In the genomic region with DNA sequence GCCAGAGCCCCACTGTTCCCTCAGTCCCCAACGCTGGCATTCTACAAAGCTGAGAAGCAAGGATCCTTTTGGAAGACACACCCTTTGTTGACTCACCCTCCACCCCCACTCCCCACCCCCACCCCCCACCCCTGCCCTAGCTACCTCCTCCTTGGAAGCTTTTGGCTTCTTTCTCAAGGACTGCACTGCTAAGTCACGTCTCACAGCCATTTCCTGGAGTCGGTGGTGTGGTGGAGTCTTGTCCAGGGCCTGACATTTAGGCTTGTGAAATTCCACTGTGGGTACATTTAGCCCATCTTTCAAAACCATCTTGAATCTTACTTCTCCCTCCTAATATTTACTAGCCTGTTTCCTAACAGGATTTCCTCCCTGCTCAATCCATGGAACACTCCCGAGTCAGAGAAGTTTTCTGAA, we compare ENCODE assay signal across 11 mouse cellular contexts. TPM values are rescaled to one million over a fixed set of nuclear protein-coding genes. Genes with fewer than 3 reads are reported as not detected.
DNase-seq lines count a peak whose midpoint lies in the region; ATAC-seq and TF ChIP-seq lines count a peak whose summit lies in the region.
"Had no signal": no experiment of that assay in that cellular context is flagged by ENCODE, and none has a peak within 500 bp of the region (broad histone marks: within the 10 kb centered on the region; RNA-seq: fewer than 3 reads in every experiment).

No protein-coding gene starts in this region.

- peaks cover 39% of the 10 kb centered on the region for H3K4me1 ChIP-seq in embryonic facial prominence, embryonic 10.5 days
- H3K4me1 ChIP-seq in kidney, postnatal 0 days (replicated peaks; ENCODE audit: insufficient read depth, low read length) = peaks cover 7% of the 10 kb centered on the region; the same call in 1 of the 2 replicates
- H3K4me1 ChIP-seq: hindbrain, embryonic 12.5 days; neural tube, embryonic 12.5 days had no signal

- no peak overlapping the region for H3K27ac ChIP-seq in embryonic facial prominence, embryonic 10.5 days (replicated peaks)
- peak overlapping the region; percentile 47 for H3K27ac ChIP-seq in kidney, postnatal 0 days
- H3K27ac ChIP-seq: hindbrain, embryonic 12.5 days; liver, embryonic 14.5 days; neural tube, embryonic 12.5 days had no signal

- H3K9me3 ChIP-seq in embryonic facial prominence, embryonic 10.5 days = no peaks in the 10 kb centered on the region
- no peaks in the 10 kb centered on the region for H3K9me3 ChIP-seq in kidney, postnatal 0 days (replicated peaks; ENCODE audit: low read length)
- H3K9me3 ChIP-seq: hindbrain, embryonic 12.5 days; neural tube, embryonic 12.5 days had no signal

- ATAC-seq in kidney, postnatal 0 days (replicated peaks; ENCODE audit: low FRiP score, low read depth) = no peak
- peak; percentile 73 for ATAC-seq in megakaryocyte progenitor cell, adult 5-6 weeks (replicated peaks; ENCODE audit: poor library complexity)

- H3K27me3 ChIP-seq in embryonic facial prominence, embryonic 10.5 days (replicated peaks; ENCODE audit: low read depth, poor library complexity, severe bottlenecking) = no peaks in the 10 kb centered on the region
- no peaks in the 10 kb centered on the region for H3K27me3 ChIP-seq in kidney, postnatal 0 days (ENCODE audit: insufficient read depth, low read length)
- H3K27me3 ChIP-seq: hindbrain, embryonic 12.5 days; neural tube, embryonic 12.5 days had no signal

- H3K4me3 ChIP-seq in embryonic facial prominence, embryonic 10.5 days = no peak overlapping the region
- no peak overlapping the region for H3K4me3 ChIP-seq in kidney, postnatal 0 days (replicated peaks; ENCODE audit: low read depth, low read length)
- H3K4me3 ChIP-seq: hindbrain, embryonic 12.5 days; neural tube, embryonic 12.5 days had no signal

- no peak overlapping the region for H3K9ac ChIP-seq in kidney, postnatal 0 days (ENCODE audit: low read depth, low read length)
- H3K9ac ChIP-seq: hindbrain, embryonic 12.5 days; liver, embryonic 14.5 days; neural tube, embryonic 12.5 days had no signal

- peak; percentile 49 for DNase-seq in kidney, adult 11 months
- DNase-seq in kidney, postnatal 4 days = no peak
- peak; percentile 8 for DNase-seq in embryonic facial prominence, embryonic 10.5 days (ENCODE audit: low spot score)
- DNase-seq in kidney, postnatal 0 days (ENCODE audit: low spot score) = peak; percentile 48
- no peak for DNase-seq in neural tube, embryonic 10.5 days (ENCODE audit: extremely low spot score, low spot score)
- no peak for DNase-seq in layer of hippocampus, postnatal 10 days (ENCODE audit: low spot score in 2 of 2)
- DNase-seq: thymus, postnatal 36 days had no signal

- no peaks in the 10 kb centered on the region for H3K36me3 ChIP-seq in embryonic facial prominence, embryonic 10.5 days (replicated peaks)
- no peaks in the 10 kb centered on the region for H3K36me3 ChIP-seq in kidney, postnatal 0 days (ENCODE audit: insufficient read depth, low read length)
- H3K36me3 ChIP-seq: hindbrain, embryonic 12.5 days; neural tube, embryonic 12.5 days had no signal

- no peak overlapping the region for H3K4me2 ChIP-seq in kidney, postnatal 0 days (ENCODE audit: low read length)
- H3K4me2 ChIP-seq: hindbrain, embryonic 12.5 days; neural tube, embryonic 12.5 days had no signal

- TF ChIP-seq CTCF in kidney, postnatal 0 days (IDR thresholded peaks at IDR 0.05; ENCODE audit: low read depth) = no peak

- WGBS in embryonic facial prominence, embryonic 10.5 days = 56% methylated on average over 4 of the region's 4 CpGs
- 34% methylated on average over 4 of the region's 4 CpGs for WGBS in kidney, postnatal 0 days

RNA-seq across cellular contexts. Expression of a gene that starts 42.7 kb away (rescaled TPM):
- polyA plus RNA-seq in embryonic facial prominence, embryonic 10.5 days (2016; fragmentation: Nextera tagmentation; extraction: Ambion mirVana) = 69.8 and 78.0 TPM in 2 replicates
- 55.1 and 60.1 TPM in 2 replicates for polyA plus RNA-seq in kidney, postnatal 0 days (2015; fragmentation: Nextera tagmentation; extraction: Ambion mirVana)
- total RNA-seq in megakaryocyte progenitor cell, adult 5-6 weeks (2015) = 64.6 and 106 TPM in 2 replicates
- total RNA-seq in megakaryocyte progenitor cell, adult 5-6 weeks (2017) = 121 and 159 TPM in 2 replicates
- 10 to 100 TPM; 65.0 to 72.0 TPM for total RNA-seq in layer of hippocampus, postnatal 10 days (2021)

Comparison
In these comparisons a context has a peak if more than half of its experiments do, and no peak if none do; other contexts are left out.
1. DNase-seq: peak in kidney, adult 11 months (single experiment), embryonic facial prominence, embryonic 10.5 days (single experiment) and kidney, postnatal 0 days (single experiment); none in kidney, postnatal 4 days (0 of 2), neural tube, embryonic 10.5 days (single experiment) and layer of hippocampus, postnatal 10 days (0 of 2).